Mouse (Mus musculus) liver, embryonic 11.5 days (tissue): ENCODE results near the gene Zfp830. TPM values are rescaled to one million over a fixed set of nuclear protein-coding genes. Genes with fewer than 3 reads are reported as not detected.

Experiments
- ATAC-seq: fragments of 200-750 bp; cut with Nextera tagmentation; replicated peaks from 2 replicates; pipeline ENCODE4 v1.8.0; 2017; ENCODE audit warnings: moderate number of reproducible peaks, mild to moderate bottlenecking, moderate TSS enrichment, moderate library complexity; ENCODE audit not compliant: low FRiP score
- DNase-seq: peaks from one replicate; pipeline ENCODE4 v3.0.0-alpha.2; 2017; ENCODE audit warnings: low spot score
- H3K27ac ChIP-seq: fragments of 300-500 bp; sonication (generic); 2 replicates; pipeline ENCODE4 v1.5.1; 2014; ENCODE audit warnings: mild to moderate bottlenecking, low read depth, low read length, control low read depth
- H3K27me3 ChIP-seq: fragments of 300-500 bp; sonication (generic); replicated peaks from 2 replicates; pipeline ENCODE4 v1.6.1; 2014; ENCODE audit warnings: low read length, mixed read lengths; ENCODE audit not compliant: control insufficient read depth, insufficient read depth
- H3K36me3 ChIP-seq: fragments of 300-500 bp; sonication (generic); 2 replicates; pipeline ENCODE4 v1.6.1; 2014; ENCODE audit warnings: mild to moderate bottlenecking, low read length, moderate library complexity, mixed read lengths; ENCODE audit not compliant: control insufficient read depth, insufficient read depth
- H3K4me1 ChIP-seq: fragments of 300-500 bp; sonication (generic); replicated peaks from 2 replicates; pipeline ENCODE4 v1.6.1; 2014; ENCODE audit warnings: low read length, mixed read lengths; ENCODE audit not compliant: control insufficient read depth, insufficient read depth
- H3K4me2 ChIP-seq: fragments of 300-500 bp; sonication (generic); 2 replicates; pipeline ENCODE4 v1.6.1; 2014; ENCODE audit warnings: mild to moderate bottlenecking, control low read depth, moderate library complexity
- H3K4me3 ChIP-seq: fragments of 300-500 bp; sonication (generic); 2 replicates; pipeline ENCODE4 v1.5.1; 2014; ENCODE audit warnings: low read depth, low read length, control low read depth
- H3K9ac ChIP-seq: fragments of 300-500 bp; sonication (generic); 2 replicates; pipeline ENCODE4 v1.6.1; 2014; ENCODE audit warnings: low read depth, low read length, control low read depth
- H3K9me3 ChIP-seq: fragments of 300-500 bp; sonication (generic); 2 replicates; pipeline ENCODE4 v1.6.1; 2016; ENCODE audit warnings: low read length, inconsistent platforms, mixed read lengths; ENCODE audit not compliant: control insufficient read depth
- WGBS: fragments of 180-500 bp; shearing (Covaris S2); extraction: QIAGEN DNeasy Blood & Tissue Kit; methylation state at CpG from one replicate; pipeline ENCODE4 v1.1.7; 2014; 5-methylcytosine and 5-hydroxymethylcytosine counted together
- polyA plus RNA-seq: library from polyadenylated mRNA; unstranded; fragments of >200 nt; fragmentation: Nextera tagmentation; extraction: Ambion mirVana; gene quantifications from 2 replicates; pipeline ENCODE4 v1.2.1, GENCODE M21; 2014

Gene Zfp830
- polyA plus RNA-seq, 1 experiment from 2014 or later = 41.8 TPM

DNA sequence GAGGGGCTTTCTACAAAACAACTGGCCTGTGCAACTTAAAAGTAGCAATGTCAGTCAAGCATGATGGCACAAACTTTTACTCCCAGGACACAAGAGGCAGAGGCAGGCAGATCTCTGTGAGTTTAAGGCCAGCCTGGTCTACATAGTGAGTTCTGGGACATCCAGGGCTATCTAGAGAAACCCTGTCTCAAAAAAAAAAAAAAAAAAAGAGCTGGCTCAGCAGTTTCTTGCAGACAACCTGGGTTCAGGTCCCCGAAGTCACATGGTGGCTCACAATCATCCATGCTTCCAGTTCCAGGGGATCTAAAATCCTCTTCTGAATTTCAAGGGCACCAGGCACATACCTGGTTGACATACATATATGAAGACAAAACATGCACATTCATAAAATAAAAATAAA lies 8.2 kb upstream of the Zfp830 start:
- DNase-seq (no peak), ATAC-seq (no peak)
- no peak overlapping the region for H3K9ac ChIP-seq
- no peak overlapping the region for H3K4me3 ChIP-seq
- H3K36me3 ChIP-seq = no peaks in the 10 kb centered on the region
- WGBS = 80% methylated on average over 1 of the region's 1 CpGs
- no peak overlapping the region for H3K27ac ChIP-seq
- no peak overlapping the region for H3K4me2 ChIP-seq
- no peaks in the 10 kb centered on the region for H3K4me1 ChIP-seq
- no peaks in the 10 kb centered on the region for H3K9me3 ChIP-seq
- H3K27me3 ChIP-seq = no peaks in the 10 kb centered on the region

DNA sequence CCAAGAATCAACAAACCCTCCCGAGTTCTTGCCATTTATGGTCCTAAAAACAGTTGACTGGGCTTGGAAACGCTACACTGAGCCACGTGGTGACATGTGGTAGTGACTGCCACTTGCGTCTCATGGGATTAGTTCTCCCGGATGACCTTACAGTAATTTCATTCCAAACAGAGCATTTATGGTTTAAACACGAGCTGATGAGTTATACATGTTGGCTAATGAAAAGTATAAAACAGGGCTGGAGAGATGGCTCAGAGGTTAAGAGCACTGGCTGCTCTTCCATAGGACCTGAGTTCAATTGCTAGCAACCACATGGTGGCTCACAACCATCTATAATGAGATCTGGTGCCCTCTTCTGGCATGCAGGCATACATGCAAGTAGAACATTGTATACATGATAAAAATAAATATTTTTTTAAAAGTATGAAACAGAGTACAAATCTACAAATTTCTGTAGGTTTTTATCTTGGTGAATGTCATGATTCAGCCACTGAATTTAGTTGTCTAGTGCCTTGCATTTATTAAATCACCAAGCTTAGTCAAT lies 1.8 kb upstream of the Zfp830 start:
- no peak for ATAC-seq
- H3K27ac ChIP-seq = no peak overlapping the region
- no peak overlapping the region for H3K4me2 ChIP-seq
- DNase-seq = no peak
- 79% methylated on average over 6 of the region's 6 CpGs for WGBS
- H3K27me3 ChIP-seq = no peaks in the 10 kb centered on the region
- H3K4me3 ChIP-seq = no peak overlapping the region
- peaks cover 15% of the 10 kb centered on the region for H3K4me1 ChIP-seq
- no peak overlapping the region for H3K9ac ChIP-seq
- H3K36me3 ChIP-seq = no peaks in the 10 kb centered on the region
- no peaks in the 10 kb centered on the region for H3K9me3 ChIP-seq

DNA sequence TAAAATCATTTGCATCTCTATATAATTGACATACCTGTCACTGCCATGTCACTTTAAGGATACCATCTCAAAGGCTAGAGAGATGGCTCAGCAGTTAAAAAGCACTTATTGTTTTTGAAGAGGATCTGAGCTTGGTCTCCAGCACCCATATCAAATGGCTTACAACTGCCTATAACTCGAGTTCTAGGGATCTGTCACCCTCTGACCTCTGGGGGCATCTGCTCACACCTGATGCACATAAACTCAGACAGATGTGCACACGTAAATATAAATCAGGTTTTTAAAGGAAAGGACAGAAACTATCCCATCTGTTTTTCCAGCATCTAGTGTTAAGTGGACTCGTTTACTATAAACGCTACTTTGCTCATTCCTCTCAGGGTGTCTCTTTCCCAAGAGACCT lies 884 bp upstream of the Zfp830 start:
- WGBS = 14% methylated on average over 4 of the region's 4 CpGs

DNA sequence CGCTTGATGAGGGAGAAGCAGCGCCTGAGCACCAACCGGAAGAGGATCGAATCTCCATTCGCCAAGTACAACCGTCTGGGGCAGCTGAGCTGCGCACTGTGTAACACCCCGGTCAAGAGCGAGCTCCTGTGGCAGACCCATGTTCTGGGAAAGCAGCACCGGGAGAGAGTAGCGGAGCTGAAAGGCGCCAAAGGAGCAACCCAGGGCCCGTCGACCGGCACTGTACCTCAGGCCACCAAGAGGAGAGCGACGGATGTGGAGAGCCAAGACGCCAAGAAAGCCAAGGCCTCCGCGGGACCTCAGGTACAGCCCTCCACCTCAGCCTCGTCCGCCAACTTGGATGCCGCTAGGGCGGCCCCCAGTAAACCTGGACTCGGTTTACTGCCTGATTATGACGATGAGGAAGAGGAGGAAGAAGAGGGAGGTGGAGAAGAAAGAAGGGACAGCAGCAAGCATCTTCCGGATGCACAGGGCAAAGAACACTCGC lies 336 bp downstream of the Zfp830 start:
- DNase-seq = no peak
- Histone ChIP-seq H3K36me3 (no peaks in the 10 kb centered on the region), H3K27ac (peak overlapping the region; percentile 93; the same call in 1 of the 2 replicates), H3K4me3 (peak overlapping the region; percentile 83), H3K27me3 (no peaks in the 10 kb centered on the region), H3K9me3 (no peaks in the 10 kb centered on the region), H3K4me2 (peak overlapping the region; percentile 91), H3K4me1 (peaks cover 15% of the 10 kb centered on the region), H3K9ac (peak overlapping the region; percentile 89)
- WGBS = under 1% methylated on average over 28 of the region's 28 CpGs
- ATAC-seq = peak; percentile 63

More for the DNA sequence above, 884 bp upstream of the Zfp830 start:
- Histone ChIP-seq H3K9ac (peak overlapping the region; percentile 89), H3K9me3 (no peaks in the 10 kb centered on the region), H3K36me3 (no peaks in the 10 kb centered on the region), H3K27ac (0 out of 2 replicates have a peak overlapping the region, but pooled peaks have one; percentile 93), H3K4me1 (peaks cover 15% of the 10 kb centered on the region), H3K4me3 (peak overlapping the region; percentile 83), H3K27me3 (no peaks in the 10 kb centered on the region), H3K4me2 (peak overlapping the region; percentile 74)
- DNase-seq (no peak), ATAC-seq (no peak)

DNA sequence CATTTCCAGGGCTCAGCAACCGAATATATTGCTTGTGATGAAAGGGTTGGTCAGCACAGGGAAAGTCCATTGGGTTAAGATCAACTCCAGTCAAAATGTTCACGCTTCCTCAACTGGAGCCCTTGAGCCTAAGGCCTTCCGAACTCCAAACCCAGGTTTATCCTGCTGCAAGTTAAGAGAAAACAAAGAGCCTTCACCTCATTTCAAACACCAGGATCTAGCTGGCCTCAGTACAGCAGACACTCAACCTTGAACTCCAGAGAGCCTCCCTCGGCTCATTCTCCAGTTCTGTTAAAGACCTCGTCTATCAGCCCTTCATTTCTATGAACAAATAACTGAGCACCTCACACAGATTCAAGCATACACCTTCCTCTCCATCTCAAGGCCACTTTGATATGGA lies 16.0 kb downstream of the Zfp830 start:
- H3K4me1 ChIP-seq = peaks cover 16% of the 10 kb centered on the region
- H3K4me3 ChIP-seq = peak overlapping the region; percentile 89
- no peak overlapping the region; the same call in 1 of the 2 replicates for H3K27ac ChIP-seq
- H3K9ac ChIP-seq = peak overlapping the region; percentile 93
- H3K4me2 ChIP-seq = peak overlapping the region; percentile 92
- H3K27me3 ChIP-seq = no peaks in the 10 kb centered on the region
- no peaks in the 10 kb centered on the region for H3K9me3 ChIP-seq
- DNase-seq (no peak), ATAC-seq (no peak)
- peaks cover 4% of the 10 kb centered on the region for H3K36me3 ChIP-seq
- 51% methylated on average over 5 of the region's 5 CpGs for WGBS

DNA sequence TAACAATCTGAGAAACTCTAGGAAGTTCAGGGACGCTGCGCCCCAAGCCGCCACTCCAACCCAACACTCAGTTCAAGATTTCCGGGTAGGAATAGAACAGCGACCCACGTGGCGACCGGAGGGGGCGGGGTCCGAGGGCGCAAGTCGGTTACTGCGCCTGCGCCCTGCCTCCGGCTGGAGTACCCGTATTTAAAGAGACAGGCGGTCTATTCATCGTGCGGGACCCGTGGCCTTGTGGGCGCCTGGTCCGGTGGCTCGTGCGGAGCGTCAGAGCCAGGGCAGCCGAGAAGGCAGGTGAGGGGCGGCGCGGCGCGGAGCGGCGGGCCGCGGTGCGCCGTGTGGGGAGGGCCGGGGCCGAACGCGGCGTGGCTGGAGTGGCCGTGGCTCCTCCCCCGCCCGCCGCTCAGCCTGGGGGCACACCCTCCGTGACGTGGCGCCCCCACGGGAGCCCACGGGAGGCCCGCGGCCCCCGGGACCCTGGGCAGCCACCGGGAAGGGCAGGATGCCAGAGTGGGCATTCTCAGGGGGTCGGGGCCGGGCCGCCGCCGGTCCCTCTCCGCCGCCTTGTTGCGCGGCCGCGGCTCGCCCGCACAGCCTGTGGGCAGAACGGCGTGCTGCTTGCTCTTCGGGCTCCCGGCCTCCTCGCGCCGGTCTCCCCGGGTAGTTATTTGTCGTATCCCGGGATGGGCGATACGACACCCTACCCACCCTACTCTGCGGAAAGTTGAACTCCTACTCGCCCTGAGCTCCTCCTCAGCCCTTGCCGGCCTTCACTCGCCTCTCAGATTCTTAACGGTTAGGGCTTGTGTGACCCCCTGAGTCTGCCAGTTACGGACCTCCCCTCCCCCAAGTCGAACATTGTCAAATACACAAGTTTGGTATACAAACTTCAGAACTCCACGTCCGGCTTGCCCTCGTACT lies 17.1 kb downstream of the Zfp830 start, which contains the start of gene Lig3:
Gene Lig3, plus strand, starts transcription at position 126 of the 921 bp plus-strand sequence.
- Histone ChIP-seq H3K9ac (peak within 1 kb of the TSS; percentile 93), H3K27me3 (no peaks in the 10 kb centered on the region), H3K9me3 (no peaks in the 10 kb centered on the region), H3K27ac (peak within 1 kb of the TSS; percentile 91), H3K4me1 (peaks cover 16% of the 10 kb centered on the region), H3K4me3 (peak within 1 kb of the TSS; percentile 89), H3K36me3 (peaks cover 9% of the 10 kb centered on the region), H3K4me2 (peak within 1 kb of the TSS; percentile 92)
- peak; percentile 92 for ATAC-seq
- DNase-seq = peak; percentile 93
- WGBS = under 1% methylated on average over 82 of the region's 90 CpGs

DNA sequence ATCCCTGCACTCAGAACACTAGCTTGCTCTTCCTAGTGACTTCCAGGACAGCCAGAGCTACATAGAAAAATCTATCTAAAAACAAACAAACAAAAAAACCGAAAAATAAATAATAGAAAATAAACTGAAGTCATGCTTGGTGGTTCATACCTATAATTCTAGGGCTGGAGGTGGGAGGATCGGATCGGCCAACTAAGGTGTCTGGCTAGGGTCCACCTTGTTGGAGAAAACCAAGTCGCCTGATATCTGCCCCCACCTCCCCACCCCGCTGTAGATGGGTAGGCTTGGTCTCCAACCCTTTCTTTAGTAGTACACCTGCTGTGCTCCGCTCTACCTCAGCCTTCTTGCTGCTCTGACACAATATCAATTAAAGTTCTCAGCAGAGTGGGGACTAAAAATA lies 18.1 kb downstream of the Zfp830 start:
- Histone ChIP-seq H3K36me3 (peaks cover 9% of the 10 kb centered on the region), H3K4me1 (peaks cover 16% of the 10 kb centered on the region), H3K4me2 (peak overlapping the region; percentile 92), H3K9ac (peak overlapping the region; percentile 93), H3K27ac (peak overlapping the region; percentile 91; the same call in 1 of the 2 replicates), H3K9me3 (no peaks in the 10 kb centered on the region), H3K27me3 (no peaks in the 10 kb centered on the region), H3K4me3 (peak overlapping the region; percentile 89)
- 43% methylated on average over 6 of the region's 6 CpGs for WGBS
- ATAC-seq (no peak), DNase-seq (no peak)

DNA sequence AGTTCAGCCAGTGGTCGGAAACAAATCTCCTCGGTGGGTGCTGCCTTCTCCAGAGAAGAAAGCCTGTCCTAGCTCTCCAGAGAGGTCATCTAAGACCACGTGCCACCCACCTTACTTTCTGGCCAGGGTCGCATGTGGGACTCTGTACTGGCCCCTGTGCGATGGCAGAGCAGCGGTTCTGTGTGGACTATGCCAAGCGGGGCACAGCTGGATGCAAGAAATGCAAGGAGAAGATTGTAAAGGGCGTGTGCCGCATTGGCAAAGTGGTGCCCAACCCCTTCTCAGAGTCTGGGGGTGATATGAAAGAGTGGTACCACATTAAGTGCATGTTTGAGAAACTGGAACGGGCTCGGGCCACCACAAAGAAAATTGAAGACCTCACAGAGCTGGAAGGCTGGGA lies 19.3 kb downstream of the Zfp830 start:
- Histone ChIP-seq H3K27me3 (no peaks in the 10 kb centered on the region), H3K4me1 (peaks cover 16% of the 10 kb centered on the region), H3K27ac (no peak overlapping the region), H3K9me3 (no peaks in the 10 kb centered on the region), H3K9ac (no peak overlapping the region), H3K4me3 (no peak overlapping the region), H3K36me3 (peaks cover 14% of the 10 kb centered on the region), H3K4me2 (no peak overlapping the region)
- no peak for DNase-seq
- no peak for ATAC-seq
- WGBS = 86% methylated on average over 11 of the region's 11 CpGs
